Mouse (Mus musculus) spleen, adult 2 months (tissue): ENCODE measurements around the gene Zbtb9.

Experiments used
- CTCF ChIP-seq: fragments of 200-500 bp; IDR thresholded peaks from 2 replicates; pipeline ENCODE4 v1.5.1; 2011; ENCODE audit warnings: mild to moderate bottlenecking, inconsistent platforms; ENCODE audit not compliant: insufficient read depth, insufficient read length, insufficient replicate concordance; ENCODE audit errors: extremely low read depth
- POLR2A ChIP-seq: fragments of 200-500 bp; IDR thresholded peaks from 2 replicates; pipeline ENCODE4 v1.6.1; 2011; ENCODE audit warnings: low read depth, low read length, inconsistent platforms

DNA sequence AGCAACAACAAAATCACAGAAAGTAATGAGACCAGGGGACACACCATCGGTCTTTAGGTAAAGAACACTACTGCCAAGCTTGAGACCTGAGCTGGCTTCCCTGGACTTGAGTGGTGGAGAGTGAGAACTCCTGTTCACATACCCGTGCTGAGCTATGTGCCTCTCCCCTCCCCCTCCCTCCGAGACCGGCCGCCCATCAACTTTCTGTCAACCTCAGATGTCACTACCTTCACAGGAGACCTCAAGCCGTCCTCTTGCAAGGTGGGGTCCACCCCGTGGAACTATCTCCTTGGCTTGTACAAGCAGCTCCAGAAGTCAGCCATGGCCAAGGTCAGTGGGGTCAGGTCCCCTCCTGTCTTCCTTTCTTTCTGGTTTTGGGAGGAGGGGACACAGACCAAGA, 59.4 kb downstream of the Zbtb9 start:
- no peak for TF ChIP-seq POLR2A
- TF ChIP-seq CTCF, result no peak
